Mouse (Mus musculus) midbrain, embryonic 12.5 days (tissue): ENCODE data around the gene Gm9945. TPM values are rescaled to one million over a fixed set of nuclear protein-coding genes. Genes with fewer than 3 reads are reported as not detected.

ENCODE experiments used
- ATAC-seq: fragments of 200-750 bp; cut with Nextera tagmentation; 2 replicates; pipeline ENCODE4 v1.8.0; 2017; ENCODE audit warnings: low read depth, moderate TSS enrichment, moderate library complexity; ENCODE audit not compliant: low FRiP score
- H3K27ac ChIP-seq: fragments of 300-500 bp; sonication (generic); replicated peaks from 2 replicates; pipeline ENCODE4 v1.5.1; 2016; ENCODE audit warnings: mild to moderate bottlenecking
- H3K27me3 ChIP-seq: fragments of 300-500 bp; sonication (generic); 2 replicates; pipeline ENCODE4 v1.6.1; 2016; ENCODE audit warnings: mild to moderate bottlenecking
- H3K36me3 ChIP-seq: fragments of 300-500 bp; sonication (generic); 2 replicates; pipeline ENCODE4 v1.6.1; 2016
- H3K4me1 ChIP-seq: fragments of 300-500 bp; sonication (generic); 2 replicates; pipeline ENCODE4 v1.6.1; 2016
- H3K4me2 ChIP-seq: fragments of 300-500 bp; sonication (generic); replicated peaks from 2 replicates; pipeline ENCODE4 v1.6.1; 2016; ENCODE audit warnings: mild to moderate bottlenecking, moderate library complexity
- H3K4me3 ChIP-seq: fragments of 300-500 bp; sonication (generic); 2 replicates; pipeline ENCODE4 v1.5.1; 2016; ENCODE audit warnings: mild to moderate bottlenecking
- H3K9ac ChIP-seq: fragments of 300-500 bp; sonication (generic); replicated peaks from 2 replicates; pipeline ENCODE4 v1.6.1; 2016; ENCODE audit warnings: mild to moderate bottlenecking, moderate library complexity
- H3K9me3 ChIP-seq: fragments of 300-500 bp; sonication (generic); 2 replicates; pipeline ENCODE4 v1.6.1; 2016; ENCODE audit warnings: mild to moderate bottlenecking
- WGBS: fragments of 180-500 bp; shearing (Covaris S2); methylation state at CpG from one replicate; pipeline ENCODE4 v1.1.7; 2016; 5-methylcytosine and 5-hydroxymethylcytosine counted together
- polyA plus RNA-seq: library from polyadenylated mRNA; unstranded; fragments of >200 nt; fragmentation: Nextera tagmentation; extraction: Ambion mirVana; gene quantifications from 2 replicates; pipeline ENCODE4 v1.2.1, GENCODE M21; 2016

The Gm9945 gene
- polyA plus RNA-seq = not detected in 2 replicates

DNA sequence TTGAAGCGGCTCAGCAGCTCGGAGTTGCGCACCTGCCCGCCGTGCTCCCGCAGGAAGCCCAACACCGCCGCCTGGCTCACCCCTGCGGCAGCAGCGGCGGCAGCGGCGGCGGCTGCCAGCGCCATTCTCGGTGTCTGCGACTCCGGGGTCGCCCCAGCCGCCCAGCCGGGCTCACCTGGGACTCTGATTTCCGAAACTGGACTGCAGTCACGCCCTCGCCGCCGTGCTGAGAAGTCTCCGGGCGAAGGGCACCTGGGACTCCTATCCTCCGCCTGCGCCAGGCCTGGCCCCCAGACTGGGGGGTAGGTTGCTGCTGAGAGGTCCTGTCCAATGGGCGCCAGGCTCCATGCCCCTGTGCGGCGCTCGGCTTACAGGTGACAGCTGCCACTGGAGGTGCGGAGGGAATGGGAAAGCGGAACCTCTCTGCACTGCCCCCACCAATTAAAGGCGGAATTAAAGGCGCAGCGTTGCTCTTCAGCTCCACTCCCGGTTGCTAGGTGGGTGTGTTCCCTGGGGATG lies at the start of gene Gm9945, which contains the start of gene Sowaha:
Gene Gm9945 (plus strand): TSS at position 384 of the 519 bp plus-strand sequence.
Gene Sowaha (minus strand): TSS at position 492 of the 519 bp plus-strand sequence.
- Histone ChIP-seq H3K27me3 (peaks cover 82% of the 10 kb centered on the region), H3K4me1 (peaks cover 30% of the 10 kb centered on the region), H3K27ac (no peak within 1 kb of the TSS), H3K4me2 (peak within 1 kb of the TSS; percentile 59), H3K9me3 (peaks cover 4% of the 10 kb centered on the region; the same call in 1 of the 2 replicates), H3K36me3 (no peaks in the 10 kb centered on the region), H3K9ac (peak within 1 kb of the TSS; percentile 28; the same call in 1 of the 2 replicates), H3K4me3 (peak within 1 kb of the TSS; percentile 43)
- no peak for ATAC-seq
- 5% methylated on average over 34 of the region's 40 CpGs for WGBS

GRCm38 (mm10) chr11:53430300-53430669 lies 49.7 kb upstream of the Gm9945 start:
- peak overlapping the region; percentile 91 for H3K4me2 ChIP-seq
- under 1% methylated on average over 34 of the region's 34 CpGs for WGBS
- H3K36me3 ChIP-seq = peaks cover 10% of the 10 kb centered on the region
- peaks cover 15% of the 10 kb centered on the region for H3K4me1 ChIP-seq
- H3K9me3 ChIP-seq = no peaks in the 10 kb centered on the region
- H3K27ac ChIP-seq = peak overlapping the region; percentile 67
- H3K4me3 ChIP-seq = peak overlapping the region; percentile 82
- peak; percentile 53; the same call in 1 of the 2 replicates for ATAC-seq
- H3K9ac ChIP-seq = peak overlapping the region; percentile 85
- no peaks in the 10 kb centered on the region for H3K27me3 ChIP-seq

- Histone ChIP-seq H3K27me3 (no peaks in the 10 kb centered on the region), H3K4me1 (peaks cover 15% of the 10 kb centered on the region), H3K9me3 (no peaks in the 10 kb centered on the region), H3K36me3 (peaks cover 10% of the 10 kb centered on the region), H3K4me3 (peak within 1 kb of the TSS; percentile 82), H3K27ac (peak within 1 kb of the TSS; percentile 67), H3K4me2 (peak within 1 kb of the TSS; percentile 91), H3K9ac (peak within 1 kb of the TSS; percentile 85)
- under 1% methylated on average over 44 of the region's 44 CpGs for WGBS
- ATAC-seq = peak; percentile 95
Observed at GRCm38 (mm10) chr11:53430670-53431346, 49.2 kb upstream of the Gm9945 start, which contains the start of the genes Uqcrq and Gdf9. TSS of gene Uqcrq (minus strand) at chr11:53430831. TSS of gene Gdf9 (plus strand) at chr11:53431023.

DNA sequence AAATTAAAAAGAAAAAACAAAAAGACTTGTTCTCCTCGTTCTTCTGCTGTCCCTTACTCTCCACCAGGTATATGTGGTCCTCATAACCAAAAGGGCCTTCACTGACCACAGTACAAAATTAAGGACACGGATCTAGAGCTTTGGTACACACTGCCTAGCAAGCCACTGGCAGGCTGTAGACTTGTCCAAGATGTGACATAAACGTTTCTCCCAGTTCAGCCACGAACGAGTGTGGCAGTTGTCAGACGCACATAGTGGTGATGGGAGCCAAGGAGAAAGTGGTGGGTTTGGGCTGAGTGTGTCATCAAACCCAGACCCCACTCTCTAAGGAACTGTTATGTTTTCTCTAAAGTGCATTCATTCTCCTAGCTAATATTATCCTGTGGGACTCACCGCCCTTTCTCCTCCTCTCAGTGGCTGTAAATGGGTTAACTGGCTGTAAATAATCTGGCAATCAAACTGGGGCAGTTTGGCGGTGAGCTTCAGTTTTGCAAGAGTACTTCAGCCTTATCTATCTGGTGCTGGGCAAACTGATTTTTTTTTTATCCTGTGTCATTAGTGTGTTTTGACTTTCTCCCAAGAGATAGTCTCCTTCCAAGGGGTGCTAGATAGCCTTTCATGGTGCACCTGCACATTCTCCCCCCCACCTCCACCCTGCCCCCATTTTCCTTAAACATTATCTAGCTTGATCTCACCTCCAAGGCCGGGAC lies 48.5 kb upstream of the Gm9945 start:
- WGBS = 19% methylated on average over 9 of the region's 9 CpGs
- no peaks in the 10 kb centered on the region for H3K27me3 ChIP-seq
- H3K4me1 ChIP-seq = peaks cover 15% of the 10 kb centered on the region
- no peak; the same call in 1 of the 2 replicates for ATAC-seq
- peak overlapping the region; percentile 82 for H3K4me3 ChIP-seq
- no peaks in the 10 kb centered on the region for H3K9me3 ChIP-seq
- peaks cover 10% of the 10 kb centered on the region for H3K36me3 ChIP-seq
- H3K4me2 ChIP-seq = peak overlapping the region; percentile 91
- peak overlapping the region; percentile 5; the same call in 1 of the 2 replicates for H3K27ac ChIP-seq
- peak overlapping the region; percentile 12; the same call in 1 of the 2 replicates for H3K9ac ChIP-seq

- Histone ChIP-seq H3K27ac (no peak overlapping the region), H3K9me3 (no peaks in the 10 kb centered on the region), H3K27me3 (no peaks in the 10 kb centered on the region), H3K4me3 (no peak overlapping the region), H3K36me3 (peaks cover 8% of the 10 kb centered on the region), H3K4me2 (no peak overlapping the region), H3K4me1 (peaks cover 15% of the 10 kb centered on the region), H3K9ac (no peak overlapping the region)
- WGBS = 74% methylated on average over 6 of the region's 6 CpGs
- no peak for ATAC-seq
Observed at GRCm38 (mm10) chr11:53433057-53433456, 46.9 kb upstream of the Gm9945 start.

DNA sequence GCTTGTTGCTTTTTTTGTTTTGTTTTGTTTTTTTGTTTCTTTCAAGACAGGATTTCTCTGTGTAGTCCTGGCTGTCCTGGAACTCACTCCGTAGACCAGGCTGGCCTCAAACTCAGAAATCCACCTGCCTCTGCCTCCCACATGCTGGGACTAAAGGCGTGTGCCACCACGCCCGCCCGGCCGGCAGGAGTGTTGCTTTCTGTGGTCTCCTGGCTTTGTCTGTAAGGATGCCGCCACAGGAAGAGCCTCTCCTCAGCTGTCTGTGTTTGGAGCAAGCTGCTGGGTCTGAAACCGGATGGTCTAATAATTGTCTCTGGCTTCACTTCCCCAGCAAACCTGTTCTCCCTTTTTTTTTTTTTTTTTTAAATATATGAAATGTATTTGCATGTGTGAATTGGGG lies 44.5 kb upstream of the Gm9945 start:
- WGBS = 87% methylated on average over 8 of the region's 8 CpGs
- Histone ChIP-seq H3K27me3 (no peaks in the 10 kb centered on the region), H3K9me3 (no peaks in the 10 kb centered on the region), H3K36me3 (no peaks in the 10 kb centered on the region), H3K4me3 (no peak overlapping the region), H3K27ac (no peak overlapping the region), H3K4me1 (peaks cover 5% of the 10 kb centered on the region), H3K9ac (no peak overlapping the region), H3K4me2 (no peak overlapping the region)
- ATAC-seq = no peak

GRCm38 (mm10) chr11:53436338-53436737 lies 43.6 kb upstream of the Gm9945 start:
- 89% methylated on average over 6 of the region's 6 CpGs for WGBS
- no peak for ATAC-seq
- Histone ChIP-seq H3K4me2 (no peak overlapping the region), H3K4me3 (no peak overlapping the region), H3K27ac (no peak overlapping the region), H3K27me3 (no peaks in the 10 kb centered on the region), H3K36me3 (no peaks in the 10 kb centered on the region), H3K4me1 (peaks cover 3% of the 10 kb centered on the region), H3K9ac (no peak overlapping the region), H3K9me3 (no peaks in the 10 kb centered on the region)

GRCm38 (mm10) chr11:53441921-53442320 lies 38.0 kb upstream of the Gm9945 start:
- 49% methylated on average over 12 of the region's 12 CpGs for WGBS
- Histone ChIP-seq H3K4me2 (no peak overlapping the region), H3K9me3 (no peaks in the 10 kb centered on the region), H3K9ac (no peak overlapping the region), H3K27me3 (no peaks in the 10 kb centered on the region), H3K4me1 (no peaks in the 10 kb centered on the region), H3K4me3 (no peak overlapping the region), H3K36me3 (no peaks in the 10 kb centered on the region), H3K27ac (no peak overlapping the region)
- no peak for ATAC-seq

GRCm38 (mm10) chr11:53443861-53444260 lies 36.1 kb upstream of the Gm9945 start:
- no peak overlapping the region for H3K4me2 ChIP-seq
- WGBS = 44% methylated on average over 6 of the region's 6 CpGs
- H3K4me1 ChIP-seq = no peaks in the 10 kb centered on the region
- no peaks in the 10 kb centered on the region for H3K27me3 ChIP-seq
- no peak for ATAC-seq
- no peak overlapping the region for H3K9ac ChIP-seq
- H3K27ac ChIP-seq = no peak overlapping the region
- no peaks in the 10 kb centered on the region for H3K9me3 ChIP-seq
- H3K4me3 ChIP-seq = no peak overlapping the region
- no peaks in the 10 kb centered on the region for H3K36me3 ChIP-seq

DNA sequence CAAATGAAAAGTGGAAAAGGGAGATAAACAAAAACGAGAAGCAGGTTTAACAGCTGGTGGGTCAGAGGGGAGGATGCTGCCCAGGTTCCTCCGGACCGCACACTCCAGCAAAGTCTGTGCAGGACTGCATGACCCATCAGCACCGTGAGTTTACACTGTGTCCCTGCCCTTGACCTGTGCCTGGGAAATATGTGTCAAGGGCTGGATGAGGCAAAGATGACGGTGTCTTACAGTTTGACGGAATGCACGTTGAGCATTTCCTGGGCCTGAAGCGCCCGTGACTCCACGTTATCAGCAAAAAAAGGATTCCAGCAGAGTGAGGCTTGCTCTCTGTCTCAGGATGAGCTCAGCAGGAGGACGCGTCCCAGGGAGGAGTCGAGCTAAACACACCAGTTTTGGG lies 34.4 kb upstream of the Gm9945 start:
- 59% methylated on average over 13 of the region's 13 CpGs for WGBS
- Histone ChIP-seq H3K4me3 (no peak overlapping the region), H3K36me3 (no peaks in the 10 kb centered on the region), H3K27ac (no peak overlapping the region), H3K9ac (no peak overlapping the region), H3K27me3 (no peaks in the 10 kb centered on the region; the same call in 1 of the 2 replicates), H3K4me2 (no peak overlapping the region), H3K4me1 (no peaks in the 10 kb centered on the region), H3K9me3 (no peaks in the 10 kb centered on the region)
- no peak for ATAC-seq

DNA sequence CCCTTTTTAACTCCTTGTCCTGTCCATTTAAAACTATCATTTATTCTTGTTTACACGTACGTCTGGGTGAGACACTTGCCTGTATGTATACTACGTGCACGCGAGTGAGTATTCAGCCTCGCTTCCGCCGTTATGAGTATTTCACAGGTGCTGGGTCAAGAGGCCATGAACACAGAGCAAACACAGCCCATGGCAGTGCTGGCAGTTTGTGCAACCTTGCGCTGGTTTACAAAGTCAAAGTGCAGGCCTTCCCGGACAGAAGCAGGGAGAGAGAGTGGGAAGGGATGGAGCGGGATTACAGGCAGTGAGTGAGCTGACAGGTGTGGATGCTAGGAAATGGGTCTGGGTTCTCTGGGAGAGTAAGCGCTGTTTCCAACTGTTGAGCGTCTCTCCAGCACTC lies 33.8 kb upstream of the Gm9945 start:
- Histone ChIP-seq H3K4me1 (no peaks in the 10 kb centered on the region), H3K4me2 (no peak overlapping the region), H3K9me3 (no peaks in the 10 kb centered on the region), H3K27ac (no peak overlapping the region), H3K27me3 (no peaks in the 10 kb centered on the region; the same call in 1 of the 2 replicates), H3K36me3 (no peaks in the 10 kb centered on the region), H3K4me3 (no peak overlapping the region), H3K9ac (no peak overlapping the region)
- ATAC-seq = no peak
- 87% methylated on average over 13 of the region's 13 CpGs for WGBS

- peaks cover 4% of the 10 kb centered on the region; the same call in 1 of the 2 replicates for H3K27me3 ChIP-seq
- no peak overlapping the region for H3K27ac ChIP-seq
- no peaks in the 10 kb centered on the region for H3K36me3 ChIP-seq
- WGBS = 88% methylated on average over 8 of the region's 8 CpGs
- no peak for ATAC-seq
- H3K4me3 ChIP-seq = no peak overlapping the region
- no peaks in the 10 kb centered on the region for H3K4me1 ChIP-seq
- H3K4me2 ChIP-seq = no peak overlapping the region
- no peak overlapping the region for H3K9ac ChIP-seq
- H3K9me3 ChIP-seq = no peaks in the 10 kb centered on the region
Observed at GRCm38 (mm10) chr11:53447996-53448395, 32.0 kb upstream of the Gm9945 start.
